Mouse (Mus musculus) midbrain, postnatal 0 days (tissue): ENCODE results near the gene Hoxd8. TPM values are rescaled to one million over a fixed set of nuclear protein-coding genes. Genes with fewer than 3 reads are reported as not detected.

Experiments used
- ATAC-seq: fragments of 200-750 bp; cut with Nextera tagmentation; 2 replicates; pipeline ENCODE4 v1.8.0; 2017; ENCODE audit warnings: moderate number of reproducible peaks, mild to moderate bottlenecking, moderate TSS enrichment, moderate library complexity; ENCODE audit not compliant: low FRiP score
- DNase-seq: peaks from one replicate; pipeline ENCODE4 v3.0.0-alpha.2; 2015; ENCODE audit warnings: low spot score
- H3K27ac ChIP-seq: fragments of 300-500 bp; sonication (generic); 2 replicates; pipeline ENCODE4 v1.5.1; 2014; ENCODE audit warnings: low read depth, mild to moderate bottlenecking, low read length, mixed read lengths
- H3K27me3 ChIP-seq: fragments of 300-500 bp; sonication (generic); 2 replicates; pipeline ENCODE4 v1.6.1; 2014; ENCODE audit warnings: low read length, control low read depth, mixed read lengths; ENCODE audit not compliant: insufficient read depth
- H3K36me3 ChIP-seq: fragments of 300-500 bp; sonication (generic); 2 replicates; pipeline ENCODE4 v1.6.1; 2014; ENCODE audit warnings: low read length, control low read depth, mixed read lengths; ENCODE audit not compliant: insufficient read depth
- H3K4me1 ChIP-seq: fragments of 300-500 bp; sonication (generic); 2 replicates; pipeline ENCODE4 v1.6.1; 2014; ENCODE audit warnings: mild to moderate bottlenecking, control low read depth, antibody characterized with exemption, low read length, mixed read lengths; ENCODE audit not compliant: insufficient read depth
- H3K4me2 ChIP-seq: fragments of 300-500 bp; sonication (generic); 2 replicates; pipeline ENCODE4 v1.6.1; 2014; ENCODE audit warnings: low read depth, mild to moderate bottlenecking, low read length, mixed read lengths; ENCODE audit not compliant: poor library complexity, severe bottlenecking
- H3K4me3 ChIP-seq: fragments of 300-500 bp; sonication (generic); 2 replicates; pipeline ENCODE4 v1.5.1; 2014; ENCODE audit warnings: low read depth, mild to moderate bottlenecking, low read length, moderate library complexity
- H3K9ac ChIP-seq: fragments of 300-500 bp; sonication (generic); replicated peaks from 2 replicates; pipeline ENCODE4 v1.6.1; 2014; ENCODE audit warnings: mild to moderate bottlenecking, low read length, moderate library complexity, mixed read lengths; ENCODE audit not compliant: poor library complexity, severe bottlenecking
- H3K9me3 ChIP-seq: fragments of 300-500 bp; sonication (generic); 2 replicates; pipeline ENCODE4 v1.6.1; 2016; ENCODE audit warnings: low read length, control low read depth
- CTCF ChIP-seq: IDR thresholded peaks from 2 replicates; pipeline ENCODE4 v1.5.1; 2016; ENCODE audit warnings: antibody characterized with exemption, mild to moderate bottlenecking
- WGBS: fragments of 180-500 bp; shearing (Covaris S2); extraction: QIAGEN DNeasy Blood & Tissue Kit; methylation state at CpG from one replicate; pipeline ENCODE4 v1.1.7; 2014; 5-methylcytosine and 5-hydroxymethylcytosine counted together
- polyA plus RNA-seq: library from polyadenylated mRNA; unstranded; fragments of >200 nt; fragmentation: Nextera tagmentation; extraction: Ambion mirVana; gene quantifications from 2 replicates; pipeline ENCODE4 v1.2.1, GENCODE M21; 2015
- total RNA-seq: library from RNA; depleted of rRNA; stranded (reverse); fragments of >200 nt; gene quantifications from 2 replicates; pipeline ENCODE4 v1.2.3, GENCODE M21; 2014

Gene Hoxd8
- total and polyA plus RNA-seq, 2 experiments from 2014 or later = 0.05 TPM; not detected in 1

DNA sequence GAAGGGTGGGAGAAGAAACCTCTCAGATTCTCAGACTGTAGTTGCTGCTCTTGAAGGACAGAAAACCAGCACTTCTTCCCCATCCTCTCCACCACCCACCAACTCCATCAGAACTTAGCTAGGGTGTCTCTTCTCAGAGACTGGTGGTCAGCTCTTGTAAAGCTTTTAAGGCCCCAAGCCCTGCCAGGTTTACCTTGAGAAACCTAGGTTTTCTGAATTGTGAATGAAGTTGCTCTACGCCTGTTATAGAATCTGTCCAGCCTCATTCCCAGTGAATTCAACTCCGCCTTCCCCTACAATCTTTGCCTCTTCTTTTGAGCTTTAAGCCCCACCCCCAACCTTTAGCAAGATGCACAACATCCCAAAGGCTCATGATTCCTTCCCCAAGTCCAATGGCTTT, 27.3 kb upstream of the Hoxd8 start:
- no peak overlapping the region for H3K27ac ChIP-seq
- no peak for TF ChIP-seq CTCF
- no peak for DNase-seq

DNA sequence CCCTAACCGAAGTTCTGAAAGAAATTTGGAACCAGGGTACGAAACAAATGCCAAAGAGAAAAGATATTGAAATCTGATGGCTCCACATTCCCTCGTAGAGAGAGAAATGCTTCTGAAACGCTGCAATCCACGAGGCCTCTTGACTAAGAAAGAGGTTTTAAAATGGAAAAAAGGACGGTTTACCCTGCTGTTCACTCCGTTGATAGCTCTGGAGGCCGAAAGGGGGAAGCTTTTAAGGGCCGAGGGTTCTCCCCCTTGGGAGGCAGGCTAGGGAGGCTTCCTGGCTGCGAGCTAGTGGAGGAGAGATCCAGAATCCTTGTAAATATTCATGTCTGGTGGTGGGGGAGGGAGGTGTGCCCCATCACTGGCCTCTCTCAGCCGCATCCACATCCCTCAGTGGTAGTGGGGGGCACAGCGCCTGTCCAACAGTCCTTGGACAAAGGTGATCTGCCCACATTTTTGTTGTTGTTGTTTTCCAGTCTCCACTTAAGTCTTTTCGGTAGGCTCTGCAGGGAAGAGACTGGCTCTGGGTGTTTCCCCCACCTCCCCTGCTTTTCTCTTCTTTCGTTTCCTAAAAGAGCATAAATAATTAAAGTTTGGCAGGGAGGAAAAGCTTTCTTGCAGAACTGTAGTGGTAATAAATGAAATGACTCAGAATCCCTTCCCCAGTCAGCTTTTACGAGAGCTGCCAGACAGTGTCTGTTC, 25.4 kb upstream of the Hoxd8 start, which contains the start of gene Hoxd11:
Hoxd11 (plus strand) TSS at position 667 of the 705 bp plus-strand sequence.
- Histone ChIP-seq H3K4me1 (no peaks in the 10 kb centered on the region), H3K36me3 (no peaks in the 10 kb centered on the region), H3K27me3 (peaks cover 99% of the 10 kb centered on the region), H3K4me2 (no peak within 1 kb of the TSS), H3K27ac (no peak within 1 kb of the TSS), H3K9me3 (no peaks in the 10 kb centered on the region), H3K9ac (no peak within 1 kb of the TSS), H3K4me3 (no peak within 1 kb of the TSS)
- 2% methylated on average over 15 of the region's 15 CpGs for WGBS
- no peak for TF ChIP-seq CTCF
- ATAC-seq (no peak), DNase-seq (no peak)

More for the DNA sequence above, 27.3 kb upstream of the Hoxd8 start:
- Histone ChIP-seq H3K4me3 (no peak overlapping the region), H3K27me3 (peaks cover 98% of the 10 kb centered on the region), H3K4me2 (no peak overlapping the region), H3K36me3 (no peaks in the 10 kb centered on the region), H3K9me3 (no peaks in the 10 kb centered on the region), H3K4me1 (no peaks in the 10 kb centered on the region), H3K9ac (no peak overlapping the region)
- 17% methylated on average over 2 of the region's 2 CpGs for WGBS
- no peak for ATAC-seq

- no peak for TF ChIP-seq CTCF
- H3K9me3 ChIP-seq = no peaks in the 10 kb centered on the region
- WGBS = under 1% methylated on average over 26 of the region's 26 CpGs
- ATAC-seq = no peak
- H3K27me3 ChIP-seq = peaks cover 99% of the 10 kb centered on the region
- H3K9ac ChIP-seq = no peak overlapping the region
- no peaks in the 10 kb centered on the region for H3K36me3 ChIP-seq
- no peak overlapping the region for H3K27ac ChIP-seq
- H3K4me3 ChIP-seq = no peak overlapping the region
- no peak overlapping the region for H3K4me2 ChIP-seq
- no peaks in the 10 kb centered on the region for H3K4me1 ChIP-seq
- DNase-seq = no peak
Measured at GRCm38 (mm10) chr2:74679596-74679971, 24.8 kb upstream of the Hoxd8 start.

DNA sequence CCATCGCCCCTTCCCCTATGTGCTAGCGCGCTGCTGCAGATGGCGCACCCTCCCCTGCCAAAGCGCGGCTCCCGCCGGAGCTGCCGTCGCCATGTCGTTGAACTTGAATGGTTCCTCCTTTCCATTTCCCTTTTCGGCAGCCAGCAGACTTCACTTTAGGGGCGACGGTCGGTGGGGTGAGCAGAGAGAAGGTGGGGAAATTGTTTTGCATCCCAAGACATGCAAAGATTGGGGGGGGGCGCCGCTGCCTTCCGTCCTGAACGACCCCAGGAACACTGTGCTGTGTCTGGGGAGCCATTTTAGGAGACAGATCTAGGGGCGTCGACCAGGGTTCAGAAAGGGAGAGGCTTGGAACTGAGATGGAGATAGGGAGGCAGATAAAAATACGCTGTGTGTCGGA, 24.4 kb upstream of the Hoxd8 start:
- Histone ChIP-seq H3K4me3 (no peak overlapping the region), H3K9ac (no peak overlapping the region)
- WGBS = under 1% methylated on average over 23 of the region's 23 CpGs

GRCm38 (mm10) chr2:74680561-74681398, 23.6 kb upstream of the Hoxd8 start:
- no peak for ATAC-seq
- DNase-seq = no peak
- Histone ChIP-seq H3K27me3 (peaks cover 99% of the 10 kb centered on the region), H3K4me1 (no peaks in the 10 kb centered on the region), H3K36me3 (no peaks in the 10 kb centered on the region), H3K9me3 (no peaks in the 10 kb centered on the region), H3K4me2 (no peak overlapping the region), H3K27ac (no peak overlapping the region), H3K9ac (no peak overlapping the region), H3K4me3 (no peak overlapping the region)
- WGBS = 1% methylated on average over 21 of the region's 21 CpGs
- no peak for TF ChIP-seq CTCF

More for the DNA sequence above, 24.4 kb upstream of the Hoxd8 start:
- H3K4me2 ChIP-seq = no peak overlapping the region
- peaks cover 99% of the 10 kb centered on the region for H3K27me3 ChIP-seq
- no peaks in the 10 kb centered on the region for H3K9me3 ChIP-seq
- ATAC-seq (no peak), DNase-seq (no peak)
- no peaks in the 10 kb centered on the region for H3K4me1 ChIP-seq
- no peak for TF ChIP-seq CTCF
- no peaks in the 10 kb centered on the region for H3K36me3 ChIP-seq
- no peak overlapping the region for H3K27ac ChIP-seq
